Mouse (Mus musculus) CH12.LX (cell line): ENCODE measurements around the gene Dtnbp1.

Source experiments
- CTCF ChIP-seq, 2 experiments: IDR thresholded peaks in 1 of 2; conservative IDR thresholded peaks in 1 of 2; 2 replicates each; pipeline ENCODE4 v1.5.1; 2011 to 2012; ENCODE audit warnings: low read depth in 2 of 2, low read length in 2 of 2, improper control_type of control experiment in 1 of 2, inconsistent platforms in 1 of 2, mild to moderate bottlenecking in 1 of 2, moderate library complexity in 1 of 2
- EP300 ChIP-seq: IDR thresholded peaks from 2 replicates; pipeline ENCODE4 v1.6.1; 2011; ENCODE audit warnings: low read length, improper control_type of control experiment
- GABPA ChIP-seq: IDR thresholded peaks from 2 replicates; pipeline ENCODE4 v1.6.1; 2012; ENCODE audit warnings: low read depth, low read length, improper control_type of control experiment, inconsistent platforms; ENCODE audit not compliant: insufficient replicate concordance
- HCFC1 ChIP-seq: IDR thresholded peaks from 2 replicates; pipeline ENCODE4 v1.6.1; 2012; ENCODE audit warnings: low read depth, mild to moderate bottlenecking, inconsistent platforms, low read length, improper control_type of control experiment
- KAT2A ChIP-seq: IDR thresholded peaks from 2 replicates; pipeline ENCODE4 v1.6.1; 2012; ENCODE audit warnings: low read length, improper control_type of control experiment, inconsistent platforms; ENCODE audit not compliant: insufficient replicate concordance
- MAX ChIP-seq: IDR thresholded peaks from 2 replicates; pipeline ENCODE4 v1.6.1; 2011; ENCODE audit warnings: low read length, improper control_type of control experiment
- MAZ ChIP-seq: IDR thresholded peaks from 2 replicates; pipeline ENCODE4 v1.6.1; 2012; ENCODE audit warnings: low read depth, mild to moderate bottlenecking, inconsistent platforms, low read length, improper control_type of control experiment, moderate library complexity
- MXI1 ChIP-seq: IDR thresholded peaks from 2 replicates; pipeline ENCODE4 v1.6.1; 2011; ENCODE audit warnings: mild to moderate bottlenecking, low read depth, low read length, improper control_type of control experiment
- POLR2A ChIP-seq: IDR thresholded peaks from 2 replicates; pipeline ENCODE4 v1.6.1; 2011; ENCODE audit warnings: low read depth, mild to moderate bottlenecking, improper control_type of control experiment, low read length
- TCF12 ChIP-seq: IDR thresholded peaks from 2 replicates; pipeline ENCODE4 v1.6.1; 2014; ENCODE audit warnings: low read depth, mild to moderate bottlenecking, inconsistent platforms, low read length, improper control_type of control experiment
- ZMIZ1 ChIP-seq: IDR thresholded peaks from 2 replicates; pipeline ENCODE4 v1.6.1; 2012; ENCODE audit warnings: low read depth, mild to moderate bottlenecking, inconsistent platforms, low read length, improper control_type of control experiment
- ZNF384 ChIP-seq: IDR thresholded peaks from 2 replicates; pipeline ENCODE4 v1.6.1; 2012; ENCODE audit warnings: low read depth, low read length, improper control_type of control experiment, inconsistent platforms

GRCm38 (mm10) chr13:44957049-44957448 is 44.9 kb downstream of the Dtnbp1 start:
- TF ChIP-seq CTCF (conservative IDR thresholded peaks at IDR 0.05 in 1 of 2, IDR thresholded peaks at IDR 0.05 in 1 of 2; ENCODE audit: low read depth in 2 of 2, low read length in 2 of 2) (no peak), POLR2A (no peak), TCF12 (no peak), MAZ (no peak), EP300 (no peak), ZNF384 (no peak), KAT2A (no peak), ZMIZ1 (no peak), GABPA (no peak), MXI1 (no peak), HCFC1 (no peak), MAX (no peak)
